Mouse (Mus musculus) ES-E14 (cell line): ENCODE results near the gene Sumo3. TPM values are rescaled to one million over a fixed set of nuclear protein-coding genes. Genes with fewer than 3 reads are reported as not detected.

Experiments
- DNase-seq: peaks from one replicate; pipeline ENCODE4 v3.0.0-alpha.2; 2013; ENCODE audit warnings: low read depth, low spot score
- H3K27ac ChIP-seq: 2 replicates; pipeline ENCODE4 v1.5.1; 2012; ENCODE audit warnings: low read depth, mild to moderate bottlenecking, low read length, moderate library complexity, mixed read lengths; ENCODE audit not compliant: poor library complexity, insufficient read depth, severe bottlenecking
- H3K36me3 ChIP-seq: 2 replicates; pipeline ENCODE4 v1.6.1; 2012; ENCODE audit warnings: mild to moderate bottlenecking, low read length, moderate library complexity, mixed read lengths; ENCODE audit not compliant: control insufficient read depth, poor library complexity, insufficient read depth, severe bottlenecking
- H3K4me1 ChIP-seq, 2 experiments: fragments of 150-350 bp in 1 of 2; sonication (generic) in 1 of 2; 2 replicates each; pipeline ENCODE4 v1.6.1; 2012; ENCODE audit warnings: low read length in 2 of 2, mild to moderate bottlenecking in 1 of 2, mixed read lengths in 1 of 2; ENCODE audit not compliant: control insufficient read depth in 2 of 2, insufficient read depth in 2 of 2, poor library complexity in 1 of 2
- H3K4me3 ChIP-seq, 2 experiments: fragments of 150-350 bp in 1 of 2; sonication (generic) in 1 of 2; 2 replicates each; pipeline ENCODE4 v1.5.1; 2012; ENCODE audit warnings: low read length in 2 of 2, low read depth in 1 of 2, mild to moderate bottlenecking in 1 of 2, mixed read lengths in 1 of 2; ENCODE audit not compliant: insufficient read depth in 1 of 2, poor library complexity in 1 of 2, severe bottlenecking in 1 of 2
- H3K9ac ChIP-seq: 2 replicates; pipeline ENCODE4 v1.6.1; 2012; ENCODE audit warnings: low read depth, mild to moderate bottlenecking, low read length, mixed read lengths; ENCODE audit not compliant: poor library complexity, insufficient read depth, severe bottlenecking
- H3K9me3 ChIP-seq: fragments of 150-350 bp; sonication (generic); 2 replicates; pipeline ENCODE4 v1.6.1; 2012; ENCODE audit warnings: low read depth, mild to moderate bottlenecking, low read length; ENCODE audit not compliant: control insufficient read depth, insufficient read depth
- CHD2 ChIP-seq: IDR thresholded peaks from 2 replicates; pipeline ENCODE4 v1.6.1; 2014; ENCODE audit warnings: mild to moderate bottlenecking, low read depth, low read length, inconsistent platforms
- HCFC1 ChIP-seq: IDR thresholded peaks from 2 replicates; pipeline ENCODE4 v1.6.1; 2012; ENCODE audit warnings: low read length, inconsistent platforms, borderline replicate concordance; ENCODE audit not compliant: insufficient read depth
- MAFK ChIP-seq: IDR thresholded peaks from 2 replicates; pipeline ENCODE4 v1.6.1; 2014; ENCODE audit warnings: mild to moderate bottlenecking, low read depth, low read length, inconsistent platforms; ENCODE audit not compliant: insufficient read depth
- ZC3H11A ChIP-seq: IDR thresholded peaks from 2 replicates; pipeline ENCODE4 v1.6.1; 2012; ENCODE audit warnings: low read depth, mild to moderate bottlenecking, inconsistent platforms, low read length, borderline replicate concordance
- ZNF384 ChIP-seq: IDR thresholded peaks from 2 replicates; pipeline ENCODE4 v1.6.1; 2012; ENCODE audit warnings: low read depth, low read length, inconsistent platforms
- in situ Hi-C, 2 experiments: fragments of 600-800 bp; cut with MboI; formaldehyde crosslinking; loops; one replicate each; pipeline ENCODE4 v1.15.1; 2025; ENCODE audit warnings: low sequenced_read_pairs in 2 of 2, inconsistent platforms in 1 of 2; ENCODE audit not compliant: unreplicated experiment in 2 of 2
- total RNA-seq: library from RNA; depleted of rRNA; stranded (reverse); fragments of 300-350 nt; gene quantifications from 2 replicates; pipeline ENCODE4 v1.2.3, GENCODE M21; 2012

Sumo3 gene
- total RNA-seq, 1 experiment: 148 TPM

DNA sequence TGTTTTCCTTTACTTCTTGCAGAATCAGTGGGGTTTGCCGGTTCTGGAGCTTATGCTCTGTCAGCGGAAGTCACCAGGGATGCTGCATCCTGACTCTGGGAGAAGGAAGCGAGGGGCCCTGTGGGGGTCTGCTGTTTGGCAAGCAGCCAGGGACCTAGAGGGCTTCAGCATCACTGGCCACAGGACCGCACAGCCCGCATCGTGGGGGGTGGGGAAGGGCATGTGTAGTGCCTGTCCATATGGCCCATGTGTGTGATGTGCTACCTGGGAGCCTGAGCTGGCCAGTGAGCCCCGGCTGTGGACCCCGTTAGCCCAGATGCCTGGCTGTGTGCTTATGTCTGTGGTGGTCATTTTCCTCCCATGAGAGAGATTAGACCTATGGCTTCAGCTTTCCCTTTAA lies 16.1 kb upstream of the Sumo3 start:
- no peak for TF ChIP-seq ZC3H11A
- TF ChIP-seq HCFC1: no peak
- no peak for TF ChIP-seq CHD2
- no peak for TF ChIP-seq MAFK
- no peak for TF ChIP-seq ZNF384
- in situ Hi-C loops: no loop called here

GRCm38 (mm10) chr10:77590812-77591211 lies 15.1 kb upstream of the Sumo3 start:
- H3K27ac ChIP-seq: no peak overlapping the region
- no peak overlapping the region for H3K9ac ChIP-seq
- H3K4me3 ChIP-seq: no peak overlapping the region
- DNase-seq: peak; percentile 78
- peaks cover 6 to 22% of the 10 kb centered on the region in 2 experiments; a peak in 3 of 4 replicates for H3K4me1 ChIP-seq
- in situ Hi-C loops: no loop called here
- peaks cover 33% of the 10 kb centered on the region for H3K36me3 ChIP-seq
- TF ChIP-seq MAFK (no peak), HCFC1 (peak; percentile 36; the same call in 1 of the 2 replicates)
- no peaks in the 10 kb centered on the region for H3K9me3 ChIP-seq

More for the DNA sequence above, 16.1 kb upstream of the Sumo3 start:
- Histone ChIP-seq H3K9me3 (no peaks in the 10 kb centered on the region), H3K4me3 (no peak overlapping the region), H3K9ac (no peak overlapping the region), H3K36me3 (peaks cover 27% of the 10 kb centered on the region), H3K27ac (no peak overlapping the region), H3K4me1 (peaks cover 6 to 20% of the 10 kb centered on the region in 2 experiments; a peak in 3 of 4 replicates)
- DNase-seq: no peak

GRCm38 (mm10) chr10:77591546-77591945 lies 14.4 kb upstream of the Sumo3 start:
- Histone ChIP-seq H3K36me3 (peaks cover 34% of the 10 kb centered on the region), H3K4me1 (peaks cover 6 to 23% of the 10 kb centered on the region in 2 experiments; a peak in 3 of 4 replicates), H3K27ac (no peak overlapping the region), H3K4me3 (no peak overlapping the region), H3K9me3 (no peaks in the 10 kb centered on the region), H3K9ac (no peak overlapping the region)
- DNase-seq: no peak
- in situ Hi-C loops: no loop called here
- TF ChIP-seq MAFK (no peak), ZNF384 (no peak), HCFC1 (no peak), CHD2 (no peak), ZC3H11A (no peak)

GRCm38 (mm10) chr10:77596060-77596459 lies 9.8 kb upstream of the Sumo3 start:
- TF ChIP-seq CHD2: no peak
- 0 out of 2 replicates have a peak, but pooled peaks have one; percentile 21 for TF ChIP-seq MAFK
- H3K4me1 ChIP-seq: peaks cover 2 to 20% of the 10 kb centered on the region in 2 experiments; a peak in 2 of 4 replicates
- no peaks in the 10 kb centered on the region for H3K9me3 ChIP-seq
- no peak overlapping the region for H3K27ac ChIP-seq
- H3K4me3 ChIP-seq: no peak overlapping the region
- peaks cover 42% of the 10 kb centered on the region for H3K36me3 ChIP-seq
- in situ Hi-C loops: no loop called here
- no peak overlapping the region for H3K9ac ChIP-seq
- no peak for DNase-seq

- Histone ChIP-seq H3K36me3 (peaks cover 7% of the 10 kb centered on the region; the same call in 1 of the 2 replicates), H3K4me1 (peaks cover 16 to 45% of the 10 kb centered on the region in 2 experiments), H3K4me3 (peak overlapping the region in 1 of 2 experiments; percentile 10; a peak in 1 of 4 replicates), H3K9me3 (no peaks in the 10 kb centered on the region), H3K27ac (peak overlapping the region; percentile 85), H3K9ac (no peak overlapping the region)
- DNase-seq: peak; percentile 62
- no peak for TF ChIP-seq ZNF384
- TF ChIP-seq MAFK: no peak
- TF ChIP-seq CHD2: no peak
- no peak for TF ChIP-seq HCFC1
- no peak for TF ChIP-seq ZC3H11A
- in situ Hi-C loops: no loop called here
Measured at GRCm38 (mm10) chr10:77603021-77603420, 2.9 kb upstream of the Sumo3 start.
